Mouse (Mus musculus) limb, embryonic 14.5 days (tissue): ENCODE data around the gene Mta1. TPM values are rescaled to one million over a fixed set of nuclear protein-coding genes. Genes with fewer than 3 reads are reported as not detected.

Source experiments
- ATAC-seq: fragments of 200-750 bp; cut with Nextera tagmentation; 2 replicates; pipeline ENCODE4 v1.8.0; 2017; ENCODE audit warnings: low read depth, moderate number of reproducible peaks, moderate TSS enrichment; ENCODE audit not compliant: low FRiP score
- DNase-seq: peaks from one replicate; pipeline ENCODE4 v3.0.0-alpha.2; 2015; ENCODE audit warnings: low spot score
- H3K27ac ChIP-seq: fragments of 300-500 bp; sonication (generic); replicated peaks from 2 replicates; pipeline ENCODE4 v1.5.1; 2014; ENCODE audit warnings: low read depth, mild to moderate bottlenecking, low read length, moderate library complexity, mixed read lengths
- H3K27me3 ChIP-seq: fragments of 300-500 bp; sonication (generic); 2 replicates; pipeline ENCODE4 v1.6.1; 2014; ENCODE audit warnings: low read length, mixed read lengths; ENCODE audit not compliant: control insufficient read depth, insufficient read depth
- H3K36me3 ChIP-seq: fragments of 300-500 bp; sonication (generic); 2 replicates; pipeline ENCODE4 v1.6.1; 2014; ENCODE audit warnings: mild to moderate bottlenecking, low read length, moderate library complexity, mixed read lengths; ENCODE audit not compliant: control insufficient read depth, insufficient read depth
- H3K4me1 ChIP-seq: fragments of 300-500 bp; sonication (generic); 2 replicates; pipeline ENCODE4 v1.6.1; 2014; ENCODE audit warnings: antibody characterized with exemption, low read length, mixed read lengths; ENCODE audit not compliant: control insufficient read depth, insufficient read depth
- H3K4me2 ChIP-seq: fragments of 300-500 bp; sonication (generic); replicated peaks from 2 replicates; pipeline ENCODE4 v1.6.1; 2014; ENCODE audit warnings: low read depth, mild to moderate bottlenecking, low read length, moderate library complexity; ENCODE audit not compliant: severe bottlenecking
- H3K4me3 ChIP-seq: fragments of 300-500 bp; sonication (generic); replicated peaks from 2 replicates; pipeline ENCODE4 v1.5.1; 2014; ENCODE audit warnings: low read length
- H3K9ac ChIP-seq: fragments of 300-500 bp; sonication (generic); 2 replicates; pipeline ENCODE4 v1.6.1; 2014; ENCODE audit warnings: mild to moderate bottlenecking, low read depth, low read length, moderate library complexity; ENCODE audit not compliant: severe bottlenecking
- H3K9me3 ChIP-seq: fragments of 300-500 bp; sonication (generic); 2 replicates; pipeline ENCODE4 v1.6.1; 2016; ENCODE audit warnings: low read length; ENCODE audit not compliant: control insufficient read depth
- POLR2A ChIP-seq: fragments of 200-500 bp; IDR thresholded peaks from 2 replicates; pipeline ENCODE4 v1.8.0; 2012; ENCODE audit warnings: inconsistent platforms, mild to moderate bottlenecking, moderate library complexity, borderline replicate concordance; ENCODE audit not compliant: insufficient read depth, insufficient read length; ENCODE audit errors: extremely low read depth
- WGBS: fragments of 180-500 bp; shearing (Covaris S2); extraction: QIAGEN DNeasy Blood & Tissue Kit; methylation state at CpG from one replicate; pipeline ENCODE4 v1.1.7; 2014; 5-methylcytosine and 5-hydroxymethylcytosine counted together
- polyA plus RNA-seq, 2 experiments: library from polyadenylated mRNA; depleted of rRNA in 1 of 2; stranded (reverse) in 1 of 2; unstranded in 1 of 2; fragments of >200 nt; fragmentation: Nextera tagmentation in 1 of 2; extraction: Ambion mirVana in 1 of 2; gene quantifications; 2 replicates each; pipeline versions ENCODE4 v1.2.1 to v1.2.3; 2012 to 2014

The Mta1 gene
- polyA plus RNA-seq, 2 experiments: 21.1 to 126 TPM

DNA sequence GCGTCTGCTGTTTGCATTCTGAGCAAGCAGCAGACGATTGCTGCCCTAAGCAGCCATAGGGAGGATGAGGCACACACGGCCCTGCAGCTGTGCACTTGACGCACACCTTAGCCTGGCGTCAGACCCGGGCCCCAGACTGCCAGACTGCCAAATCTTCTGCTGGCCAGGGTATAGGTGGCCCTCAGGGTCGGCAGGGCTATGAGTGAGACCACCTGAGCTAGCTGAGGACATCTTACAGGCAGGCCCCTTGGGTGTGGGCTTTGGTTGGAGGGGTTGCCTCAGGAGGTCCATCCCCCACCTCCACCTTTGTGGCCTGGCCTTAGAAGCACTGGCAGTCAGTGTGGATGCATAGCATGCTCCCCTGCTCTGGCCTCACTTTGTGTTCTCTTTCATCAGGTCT is 37.3 kb downstream of the Mta1 start:
- no peak for TF ChIP-seq POLR2A
- H3K9me3 ChIP-seq: no peaks in the 10 kb centered on the region
- H3K4me1 ChIP-seq: peaks cover 4% of the 10 kb centered on the region; the same call in 1 of the 2 replicates
- H3K27ac ChIP-seq: no peak overlapping the region
- H3K4me3 ChIP-seq: no peak overlapping the region
- peaks cover 4% of the 10 kb centered on the region for H3K27me3 ChIP-seq
- DNase-seq (no peak), ATAC-seq (no peak)
- H3K36me3 ChIP-seq: peaks cover 85% of the 10 kb centered on the region
- WGBS: 93% methylated on average over 7 of the region's 7 CpGs
- H3K9ac ChIP-seq: no peak overlapping the region
- no peak overlapping the region for H3K4me2 ChIP-seq

DNA sequence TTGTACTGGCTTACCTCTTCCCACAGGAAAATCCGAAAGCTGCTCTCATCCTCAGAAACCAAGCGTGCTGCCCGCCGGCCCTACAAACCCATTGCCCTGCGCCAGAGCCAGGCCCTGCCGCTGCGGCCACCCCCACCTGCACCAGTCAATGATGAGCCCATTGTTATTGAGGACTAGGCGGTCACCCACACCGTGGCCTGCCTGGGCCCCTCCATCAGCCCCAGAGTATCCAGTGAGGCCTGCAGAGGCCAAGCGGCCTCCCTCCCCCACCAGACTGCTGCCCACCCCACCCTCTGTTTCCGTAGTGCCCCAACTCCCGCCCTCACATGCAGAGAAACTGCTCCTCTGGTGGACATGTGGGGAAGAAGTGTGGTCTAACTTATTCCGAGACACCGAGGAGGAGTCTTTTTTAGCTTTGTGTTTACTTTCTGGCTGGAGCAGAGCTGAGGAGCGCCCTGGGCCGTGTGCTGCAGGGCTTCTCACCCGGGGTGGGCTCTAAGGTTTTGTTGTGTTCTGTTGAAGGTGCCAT is 38.5 kb downstream of the Mta1 start:
- Histone ChIP-seq H3K4me2 (no peak overlapping the region), H3K9ac (no peak overlapping the region), H3K27ac (no peak overlapping the region), H3K36me3 (peaks cover 74% of the 10 kb centered on the region), H3K27me3 (peaks cover 15% of the 10 kb centered on the region), H3K4me3 (no peak overlapping the region), H3K4me1 (peaks cover 8% of the 10 kb centered on the region), H3K9me3 (no peaks in the 10 kb centered on the region)
- DNase-seq (no peak), ATAC-seq (no peak)
- 87% methylated on average over 17 of the region's 17 CpGs for WGBS
- TF ChIP-seq POLR2A: no peak

DNA sequence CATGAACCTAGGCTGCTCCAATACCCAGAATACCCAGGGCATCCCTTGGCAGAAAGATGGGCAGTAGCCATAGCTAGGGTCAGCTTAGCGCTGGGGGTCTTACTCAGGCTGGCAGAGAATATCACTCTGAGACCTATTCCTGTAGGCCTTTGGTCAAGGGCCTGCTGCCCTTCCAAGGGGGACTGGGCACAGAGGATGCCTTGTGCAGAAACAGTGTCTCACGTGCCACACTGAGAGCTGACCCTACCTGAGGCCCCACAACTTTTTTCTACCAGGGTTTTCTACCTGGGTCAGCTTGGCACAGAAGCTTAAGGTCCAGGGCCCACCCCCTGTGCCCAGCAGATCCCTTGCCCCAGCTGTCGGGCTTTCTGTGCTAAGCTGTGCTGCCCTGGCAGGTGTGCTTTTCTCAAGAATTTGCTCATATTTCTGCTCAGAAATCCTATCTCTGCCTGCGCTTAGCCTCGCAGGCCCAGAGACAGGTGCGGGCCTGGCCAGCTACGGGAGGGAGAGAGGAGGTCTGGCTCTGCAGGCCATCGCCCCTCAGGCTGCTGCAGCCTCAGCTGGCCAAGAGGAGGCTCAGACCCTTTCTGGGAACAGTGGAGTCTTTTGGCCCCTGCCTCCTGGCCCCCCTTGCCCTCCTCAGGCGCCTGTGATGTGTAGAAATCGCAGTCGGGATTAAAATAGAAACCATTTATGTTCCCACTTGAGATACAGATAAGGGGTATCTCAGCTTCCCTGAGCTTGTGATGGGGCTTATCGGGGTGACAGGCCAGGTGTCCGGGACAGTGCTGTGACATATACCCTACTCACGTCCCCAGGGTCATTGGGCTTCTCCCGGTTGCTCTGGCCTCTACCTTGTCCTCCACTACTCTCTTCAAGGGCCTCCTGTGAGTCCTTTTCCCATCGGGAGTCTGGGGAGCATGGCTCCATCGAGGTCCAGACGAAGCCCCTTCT is 39.5 kb downstream of the Mta1 start:
- Histone ChIP-seq H3K36me3 (peaks cover 64% of the 10 kb centered on the region), H3K4me2 (no peak overlapping the region), H3K27ac (no peak overlapping the region), H3K27me3 (peaks cover 23% of the 10 kb centered on the region), H3K4me1 (peaks cover 13% of the 10 kb centered on the region), H3K4me3 (no peak overlapping the region), H3K9ac (no peak overlapping the region), H3K9me3 (no peaks in the 10 kb centered on the region)
- no peak for TF ChIP-seq POLR2A
- ATAC-seq: no peak
- DNase-seq: no peak
- WGBS: 89% methylated on average over 18 of the region's 18 CpGs

DNA sequence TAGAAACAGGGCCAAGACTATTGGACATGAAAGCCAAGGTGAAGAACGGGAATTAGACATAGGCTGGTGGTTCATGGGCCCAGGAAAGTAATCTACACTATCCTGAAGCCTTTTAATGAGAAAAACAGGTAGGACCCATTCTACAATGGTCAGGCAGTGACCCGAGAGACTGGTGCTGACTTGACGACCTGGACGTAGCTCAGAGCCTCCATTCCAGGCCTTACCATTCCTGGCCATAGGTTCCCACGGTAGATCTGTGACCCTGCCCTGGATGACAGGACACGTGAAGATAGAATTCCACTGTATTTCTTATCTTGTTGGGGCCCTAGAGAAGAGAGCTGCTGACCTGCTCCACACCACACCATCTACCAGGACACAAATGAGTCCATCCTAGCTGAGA is 40.2 kb downstream of the Mta1 start:
- Histone ChIP-seq H3K4me2 (no peak overlapping the region), H3K4me1 (peaks cover 18% of the 10 kb centered on the region)

DNA sequence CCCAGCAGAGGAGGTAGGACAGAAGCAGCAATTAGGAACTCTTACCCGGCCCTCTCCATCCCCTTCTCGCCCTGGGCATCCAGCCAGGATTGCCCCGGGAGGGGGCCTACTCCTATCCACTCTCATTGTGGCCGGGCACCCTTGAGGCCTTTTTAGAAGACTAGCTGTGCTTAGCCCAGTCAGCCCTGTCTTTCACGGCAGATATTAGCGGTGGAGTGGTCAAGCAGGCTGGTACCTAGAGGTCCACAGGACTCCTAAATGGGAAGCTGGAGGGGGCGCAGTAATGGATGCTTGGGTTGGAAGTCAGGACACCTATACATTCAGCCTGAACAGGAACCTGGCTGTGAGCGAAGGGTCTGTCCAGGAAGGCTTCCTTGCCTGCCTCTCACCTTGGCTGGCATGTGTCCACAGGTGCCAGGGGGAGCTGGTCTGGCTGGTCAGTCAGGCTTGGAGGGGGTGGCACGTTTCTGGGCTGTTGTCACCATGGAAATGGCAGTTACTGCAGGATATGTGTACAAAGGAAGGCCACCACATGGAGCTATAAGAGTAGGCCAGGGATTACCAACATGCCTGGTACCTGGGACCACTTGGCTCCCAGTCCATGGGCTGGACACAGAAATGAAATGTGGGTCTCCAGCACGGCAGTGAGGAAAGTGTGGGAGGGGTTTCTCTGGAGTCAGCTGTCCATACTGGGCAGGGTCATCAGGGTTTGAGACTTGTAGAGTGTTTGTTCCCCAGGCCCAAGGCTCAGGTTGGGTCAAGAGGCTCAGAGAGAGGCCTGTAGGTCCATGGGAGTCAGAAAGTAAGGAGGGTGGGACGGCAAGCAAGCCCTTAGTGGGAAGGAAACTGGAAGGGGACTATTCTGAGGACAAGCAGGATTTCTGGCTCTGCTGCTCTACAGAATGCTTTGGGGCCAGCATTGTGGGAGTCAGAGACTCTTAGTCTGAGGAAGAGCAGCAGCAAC is 41.1 kb downstream of the Mta1 start:
- Histone ChIP-seq H3K36me3 (peaks cover 47% of the 10 kb centered on the region), H3K4me2 (peak overlapping the region; percentile 91), H3K27me3 (peaks cover 27% of the 10 kb centered on the region), H3K4me3 (peak overlapping the region; percentile 48), H3K9ac (no peak overlapping the region), H3K27ac (peak overlapping the region; percentile 15; the same call in 1 of the 2 replicates), H3K4me1 (peaks cover 18% of the 10 kb centered on the region), H3K9me3 (no peaks in the 10 kb centered on the region)
- ATAC-seq (no peak), DNase-seq (no peak)
- TF ChIP-seq POLR2A: no peak
- 41% methylated on average over 11 of the region's 11 CpGs for WGBS

More for the DNA sequence above, 40.2 kb downstream of the Mta1 start:
- H3K27ac ChIP-seq: no peak overlapping the region
- ATAC-seq (no peak), DNase-seq (no peak)
- H3K4me3 ChIP-seq: no peak overlapping the region
- no peak overlapping the region for H3K9ac ChIP-seq
- no peaks in the 10 kb centered on the region for H3K9me3 ChIP-seq
- TF ChIP-seq POLR2A: no peak
- H3K27me3 ChIP-seq: peaks cover 26% of the 10 kb centered on the region
- H3K36me3 ChIP-seq: peaks cover 56% of the 10 kb centered on the region
- 74% methylated on average over 6 of the region's 6 CpGs for WGBS
